Mouse (Mus musculus): ENCODE measurements around the gene Cntrob.
"Not testable (repeated sequence)": the region's sequence is repeated elsewhere in the genome, so short reads cannot be mapped to it uniquely, and the experiment has no call there.

The Cntrob gene

GRCm38 (mm10) chr11:69340161-69341131, 16.9 kb upstream of the Cntrob start, which contains the start of gene Rnf227:
Gene Rnf227, plus strand, starts transcription at chr11:69340461.
- DNase-seq (ENCODE audit: low spot score) = no peak

DNA sequence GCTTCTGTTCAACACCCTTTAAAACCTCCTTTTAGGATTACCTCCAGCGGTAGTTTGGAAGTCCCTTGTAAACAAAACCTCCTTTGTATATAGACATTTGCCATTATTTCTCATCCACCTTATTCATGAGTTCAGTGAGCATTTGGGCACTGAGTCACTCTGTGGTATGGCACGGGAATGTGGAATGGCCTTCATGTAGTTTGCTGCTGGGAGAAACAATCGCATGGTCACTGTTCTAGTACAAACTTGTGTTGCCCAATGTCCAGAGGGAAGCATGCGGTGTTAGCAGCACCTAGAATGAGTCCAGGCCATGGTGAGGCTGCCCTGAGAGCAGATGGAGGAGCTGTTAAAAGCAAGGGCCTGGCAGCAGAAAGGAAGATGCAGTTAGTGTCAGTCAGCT, 11.2 kb upstream of the Cntrob start:
- no peak for DNase-seq (ENCODE audit: low spot score)

- no peak for DNase-seq (ENCODE audit: low spot score)
Measured at GRCm38 (mm10) chr11:69333922-69334321, 10.3 kb upstream of the Cntrob start.

DNA sequence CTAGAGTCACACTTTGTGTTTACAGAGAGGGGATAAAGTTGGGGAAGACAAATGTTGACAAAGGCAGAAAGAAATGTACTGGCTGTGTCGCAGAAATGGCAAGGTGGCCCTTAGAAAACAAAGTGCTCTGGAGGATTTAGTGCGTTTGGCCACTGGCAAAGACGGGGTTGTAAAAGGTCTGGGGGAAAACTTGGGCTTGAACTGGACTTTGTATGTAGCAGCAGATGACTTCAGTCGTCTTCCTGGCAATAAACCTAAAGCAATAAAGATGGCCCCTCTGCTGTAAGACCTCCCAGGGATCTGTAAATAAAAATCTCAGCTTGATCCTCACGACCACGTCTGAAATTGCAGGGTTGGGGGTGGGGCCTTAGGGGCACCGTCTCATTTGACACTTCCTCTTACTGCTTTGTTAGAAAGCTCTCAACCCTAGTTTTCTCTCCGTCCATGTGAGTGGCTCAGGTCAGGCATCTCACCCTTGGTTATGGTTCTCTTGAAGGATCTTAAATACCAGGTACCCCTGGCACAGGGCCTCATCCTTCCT, 9.2 kb upstream of the Cntrob start:
- no peak for DNase-seq (ENCODE audit: low spot score)

DNA sequence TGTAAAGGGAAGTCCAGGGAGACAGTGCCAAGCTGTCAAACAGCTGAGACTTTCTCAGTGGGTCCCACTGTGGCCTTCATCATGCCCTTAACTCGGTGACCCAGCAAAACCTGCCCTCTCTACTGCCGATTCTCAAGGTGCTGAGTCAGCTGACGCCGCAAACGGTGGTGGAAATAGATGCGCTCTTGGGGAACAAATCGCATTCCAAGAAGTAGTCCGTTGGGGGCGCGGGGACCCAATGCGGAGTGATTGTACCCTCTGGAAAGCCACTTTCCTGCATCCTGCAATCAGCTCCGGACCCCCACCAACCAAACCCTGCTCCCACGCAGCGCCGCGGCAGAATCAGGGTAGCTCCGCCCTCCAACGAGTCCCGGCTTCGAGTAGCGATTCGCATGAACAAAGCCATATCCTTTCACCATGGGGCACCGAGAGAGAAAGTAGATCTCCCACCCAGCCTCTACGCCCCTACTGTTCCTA, 8.4 kb upstream of the Cntrob start:
- DNase-seq (ENCODE audit: low spot score) = peak; percentile 42

DNA sequence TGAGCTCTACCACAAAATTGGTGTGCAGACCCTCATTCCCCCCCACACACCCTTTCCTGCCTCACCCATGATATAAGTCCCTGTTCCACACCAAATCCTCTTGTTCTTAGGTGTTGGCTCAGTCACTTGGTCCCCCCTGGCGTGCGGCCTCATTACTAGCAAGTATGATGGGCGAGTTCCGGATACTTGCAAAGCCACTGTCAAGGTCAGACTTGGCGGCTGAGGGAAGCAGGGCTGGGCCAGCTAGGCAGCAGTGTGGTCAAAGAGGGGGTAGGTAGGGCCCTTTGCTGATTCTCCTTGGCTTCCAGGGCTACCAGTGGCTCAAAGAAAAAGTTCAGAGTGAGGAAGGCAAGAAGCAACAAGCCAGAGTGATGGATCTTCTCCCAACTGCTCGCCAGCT, 7.6 kb upstream of the Cntrob start:
- no peak for DNase-seq (ENCODE audit: low spot score)

- no peak for DNase-seq (ENCODE audit: low spot score)
Measured at GRCm38 (mm10) chr11:69328517-69328916, 4.9 kb upstream of the Cntrob start.

GRCm38 (mm10) chr11:69327648-69328047, 4.1 kb upstream of the Cntrob start:
- no peak for DNase-seq (ENCODE audit: low spot score)

DNA sequence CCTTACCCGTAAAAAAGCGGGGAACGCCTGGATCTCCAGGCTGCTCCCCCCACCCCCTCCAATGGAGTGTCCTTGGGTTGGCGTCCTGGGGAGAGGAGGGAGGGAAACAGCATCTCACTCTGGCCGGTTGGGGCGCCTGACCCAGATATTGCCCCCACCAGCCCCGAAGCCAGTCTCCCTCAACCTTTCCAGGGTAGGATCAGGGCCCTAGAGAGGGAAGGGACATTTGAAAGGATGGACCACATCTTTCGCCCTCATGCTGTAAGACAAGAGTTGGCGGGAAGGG, 3.5 kb upstream of the Cntrob start:
- DNase-seq (ENCODE audit: low spot score) = no peak

- peak; percentile 31 for DNase-seq (ENCODE audit: low spot score)
Measured at GRCm38 (mm10) chr11:69326408-69327156, 3.0 kb upstream of the Cntrob start.

GRCm38 (mm10) chr11:69325628-69326407, 2.2 kb upstream of the Cntrob start, which contains the start of gene Kcnab3:
Gene Kcnab3, plus strand, starts transcription at chr11:69326258.
- peak; percentile 91 for DNase-seq (ENCODE audit: low spot score)

DNA sequence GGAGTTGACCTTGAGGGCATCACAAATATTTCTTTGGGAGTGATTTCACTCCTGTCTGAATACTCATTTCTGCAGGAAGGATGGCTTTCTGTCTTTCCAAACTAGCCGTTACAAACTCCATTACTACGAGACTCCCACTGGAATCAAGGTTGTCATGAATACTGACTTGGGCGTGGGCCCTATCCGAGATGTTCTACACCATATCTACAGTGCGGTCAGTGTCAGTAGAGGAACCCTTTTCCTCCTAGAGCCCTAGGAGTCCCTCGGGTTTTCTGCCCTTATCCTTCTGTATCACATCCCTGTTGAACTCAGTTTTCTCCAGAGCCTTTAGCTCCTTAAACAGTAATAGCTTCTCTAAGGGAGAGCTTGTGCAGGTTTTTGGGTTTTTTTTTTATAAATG, 1.2 kb upstream of the Cntrob start:
- DNase-seq (ENCODE audit: low spot score) = no peak

DNA sequence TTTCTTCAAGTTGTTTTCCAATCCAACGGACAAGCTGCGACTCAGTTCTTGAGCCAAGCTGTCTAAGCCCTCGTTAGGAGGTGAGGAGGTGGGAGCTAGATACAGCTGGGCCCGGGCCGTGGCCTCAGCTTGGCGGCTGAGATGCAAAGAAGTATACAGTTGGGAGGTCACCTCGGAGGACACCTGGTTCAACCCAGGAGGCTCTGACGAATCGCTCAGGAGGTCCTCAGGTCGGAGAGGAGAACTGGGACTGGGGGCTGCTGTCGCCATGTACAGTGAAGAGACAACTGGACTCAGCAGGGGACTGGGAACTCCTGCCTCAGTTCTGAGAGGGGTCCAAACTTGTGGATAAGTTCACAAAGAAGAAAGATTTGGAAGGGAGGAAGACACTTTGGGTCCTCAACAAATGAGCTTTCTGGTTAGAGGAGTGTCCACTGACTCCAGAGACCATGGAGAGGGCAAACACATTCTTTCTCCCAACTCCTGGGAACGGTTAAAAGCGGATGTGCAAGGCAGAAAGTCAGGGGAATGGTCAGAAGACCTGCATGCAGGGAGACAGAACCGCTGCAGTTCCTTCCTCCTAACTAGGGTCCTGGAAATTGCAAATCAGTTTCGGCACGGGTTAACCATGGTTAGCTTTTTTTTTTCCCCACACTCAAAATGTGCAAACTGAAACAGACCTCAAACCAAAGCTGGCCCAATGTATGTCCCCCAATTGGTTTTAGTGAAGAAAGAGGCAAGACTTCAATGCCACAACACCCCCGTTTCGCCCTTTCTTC, 693 bp downstream of the Cntrob start:
- peak; percentile 16 for DNase-seq (ENCODE audit: low spot score)

DNA sequence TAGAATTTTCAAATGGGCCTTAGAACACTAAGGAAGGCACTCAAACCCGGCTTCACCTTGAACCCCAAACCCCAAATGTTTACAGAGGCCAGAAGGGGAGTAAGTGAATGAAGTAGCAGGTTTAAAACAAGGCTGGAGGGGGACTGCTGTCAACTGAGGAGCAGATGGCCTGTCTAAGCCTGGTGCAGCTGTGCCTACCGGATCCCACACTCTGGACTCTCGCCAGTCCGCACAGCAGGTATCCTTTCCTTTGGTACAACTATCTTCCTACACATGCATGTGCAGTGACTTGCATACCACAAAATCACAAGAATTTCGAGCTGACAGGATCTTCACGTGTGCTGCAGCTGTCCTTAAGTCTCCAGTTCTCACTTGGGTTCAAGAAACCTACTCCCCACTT, 1.6 kb downstream of the Cntrob start:
- no peak for DNase-seq (ENCODE audit: low spot score)

DNA sequence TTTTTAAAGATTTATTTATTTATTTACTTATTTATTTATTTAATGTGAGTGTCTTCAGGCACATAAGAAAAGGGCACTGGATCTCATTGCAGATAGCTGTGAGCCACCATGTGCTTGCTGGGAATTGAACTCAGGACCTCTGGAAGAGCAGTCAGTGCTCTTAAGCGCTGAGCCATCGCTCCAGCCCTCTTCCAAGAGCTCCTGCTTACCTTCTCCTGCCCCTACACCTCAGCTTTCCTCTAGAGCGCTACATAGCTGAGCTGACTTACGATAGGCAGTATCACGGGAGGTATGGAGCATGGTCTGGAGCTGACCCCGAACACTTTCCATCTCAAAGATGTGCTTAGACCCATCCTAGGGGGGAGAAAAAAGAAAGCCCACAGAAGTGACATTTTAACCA, 2.0 kb downstream of the Cntrob start:
- DNase-seq (ENCODE audit: low spot score) = no peak

GRCm38 (mm10) chr11:69318000-69318399, 5.6 kb downstream of the Cntrob start:
- DNase-seq (ENCODE audit: low spot score) = not testable (repeated sequence)

DNA sequence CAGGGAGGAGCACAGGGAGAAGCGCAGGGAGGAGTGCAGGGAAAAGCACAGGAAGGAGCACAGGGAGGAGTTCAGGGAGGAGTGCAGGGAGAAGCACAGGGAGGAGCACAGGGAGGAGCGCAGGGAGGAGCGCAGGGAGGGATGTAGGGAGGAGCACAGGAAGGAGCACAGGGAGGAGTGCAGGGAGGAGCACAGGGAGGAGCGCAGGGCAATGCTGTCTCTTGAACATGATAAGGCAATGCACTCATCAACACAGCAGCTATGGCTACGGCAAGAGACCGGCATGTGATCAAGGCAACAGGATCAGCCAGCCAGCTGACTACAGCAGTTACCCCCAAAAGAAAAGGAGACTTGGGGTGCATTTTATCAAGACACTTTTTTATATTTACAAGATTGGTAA, 7.2 kb downstream of the Cntrob start:
- no peak for DNase-seq (ENCODE audit: low spot score)

DNA sequence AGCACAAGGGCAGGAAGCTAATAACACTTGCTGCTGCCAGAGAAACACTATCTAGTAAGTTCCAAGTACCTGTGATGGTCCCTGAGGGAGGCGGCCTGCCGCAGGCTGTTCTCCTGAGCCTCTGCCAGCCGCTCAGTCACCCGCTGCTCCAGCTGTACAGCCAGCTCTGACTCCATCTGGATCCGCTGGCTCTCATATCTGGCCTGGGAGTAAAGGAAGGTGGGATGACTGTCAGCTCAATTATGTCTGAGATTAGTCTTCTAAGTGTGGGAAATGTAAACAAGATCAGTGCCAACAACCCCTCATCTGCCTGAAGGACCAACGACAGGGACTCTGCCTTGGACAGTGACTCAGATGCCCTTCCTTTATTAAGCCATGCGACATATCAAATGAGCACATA, 12.3 kb downstream of the Cntrob start:
- peak; percentile 73 for DNase-seq (ENCODE audit: low spot score)

DNA sequence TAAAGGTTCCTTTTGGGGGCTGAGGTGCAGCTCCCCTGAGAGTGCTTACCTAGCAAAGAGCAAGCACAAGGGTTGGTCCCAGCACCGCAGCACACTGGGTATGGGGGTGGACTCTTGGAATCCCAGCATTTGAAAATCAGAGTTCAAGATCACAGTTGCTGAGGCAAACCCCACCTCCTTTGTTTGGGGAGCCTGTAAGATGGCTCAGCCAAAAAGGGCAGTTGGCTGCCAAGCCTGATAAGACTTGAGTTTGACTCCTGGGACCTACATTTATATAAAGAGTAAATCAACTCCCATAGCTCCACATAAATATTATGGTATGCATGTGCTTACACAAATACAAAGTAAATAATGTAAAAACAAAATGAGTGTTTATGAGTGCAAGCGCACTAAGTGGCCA, 17.5 kb downstream of the Cntrob start:
- DNase-seq (ENCODE audit: low spot score) = no peak

- DNase-seq (ENCODE audit: low spot score) = no peak
Measured at GRCm38 (mm10) chr11:69305291-69305690, 18.3 kb downstream of the Cntrob start.

DNA sequence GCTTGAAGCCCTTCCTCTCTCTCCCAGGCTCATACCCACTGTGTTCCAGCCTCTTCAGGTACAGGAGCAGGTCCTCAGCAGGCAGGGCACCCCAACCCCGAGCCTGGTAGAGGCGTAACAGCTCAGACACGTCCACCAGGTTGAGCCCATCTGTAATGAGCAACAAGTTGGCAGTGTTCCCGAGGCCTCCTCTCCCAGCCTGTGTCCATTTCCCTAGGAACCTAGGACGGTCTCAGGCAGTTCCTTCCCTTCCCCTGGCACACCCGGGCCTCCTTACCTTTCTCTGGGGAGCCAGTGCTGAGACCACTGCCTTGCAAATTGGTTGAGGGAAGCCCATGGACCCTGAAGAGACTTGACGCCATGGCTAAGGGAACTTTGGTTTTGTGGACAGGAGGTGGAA, 20.8 kb downstream of the Cntrob start:
- DNase-seq (ENCODE audit: low spot score) = no peak
